Mouse (Mus musculus) kidney, embryonic 16.5 days (tissue): ENCODE results near the gene Scel. TPM values are rescaled to one million over a fixed set of nuclear protein-coding genes. Genes with fewer than 3 reads are reported as not detected.

Experiments
- ATAC-seq: fragments of 200-750 bp; cut with Nextera tagmentation; 2 replicates; pipeline ENCODE4 v1.8.0; 2017; ENCODE audit warnings: moderate TSS enrichment; ENCODE audit not compliant: low FRiP score, low TSS enrichment
- H3K27ac ChIP-seq: fragments of 300-500 bp; sonication (generic); 2 replicates; pipeline ENCODE4 v1.5.1; 2014; ENCODE audit warnings: low read length
- H3K27me3 ChIP-seq: fragments of 300-500 bp; sonication (generic); 2 replicates; pipeline ENCODE4 v1.6.1; 2014; ENCODE audit warnings: low read length, control low read depth, mixed read lengths; ENCODE audit not compliant: insufficient read depth
- H3K36me3 ChIP-seq: fragments of 300-500 bp; sonication (generic); 2 replicates; pipeline ENCODE4 v1.6.1; 2014; ENCODE audit warnings: low read length, control low read depth, mixed read lengths; ENCODE audit not compliant: insufficient read depth
- H3K4me1 ChIP-seq: fragments of 300-500 bp; sonication (generic); 2 replicates; pipeline ENCODE4 v1.6.1; 2014; ENCODE audit warnings: low read length, control low read depth, mixed read lengths; ENCODE audit not compliant: insufficient read depth
- H3K4me2 ChIP-seq: fragments of 300-500 bp; sonication (generic); replicated peaks from 2 replicates; pipeline ENCODE4 v1.6.1; 2014; ENCODE audit warnings: low read depth, low read length
- H3K4me3 ChIP-seq: fragments of 300-500 bp; sonication (generic); 2 replicates; pipeline ENCODE4 v1.5.1; 2014; ENCODE audit warnings: mild to moderate bottlenecking, low read length
- H3K9ac ChIP-seq: fragments of 300-500 bp; sonication (generic); replicated peaks from 2 replicates; pipeline ENCODE4 v1.6.1; 2014; ENCODE audit warnings: low read length
- H3K9me3 ChIP-seq: fragments of 300-500 bp; sonication (generic); 2 replicates; pipeline ENCODE4 v1.6.1; 2016; ENCODE audit warnings: low read length, control low read depth
- WGBS: fragments of 180-500 bp; shearing (Covaris S2); extraction: QIAGEN DNeasy Blood & Tissue Kit; methylation state at CpG from one replicate; pipeline ENCODE4 v1.1.7; 2014; 5-methylcytosine and 5-hydroxymethylcytosine counted together
- polyA plus RNA-seq: library from polyadenylated mRNA; unstranded; fragments of >200 nt; fragmentation: Nextera tagmentation; extraction: Ambion mirVana; gene quantifications from 2 replicates; pipeline ENCODE4 v1.2.1, GENCODE M21; 2015

The Scel gene
- polyA plus RNA-seq, 1 experiment from 2014 or later = 2.7 TPM

DNA sequence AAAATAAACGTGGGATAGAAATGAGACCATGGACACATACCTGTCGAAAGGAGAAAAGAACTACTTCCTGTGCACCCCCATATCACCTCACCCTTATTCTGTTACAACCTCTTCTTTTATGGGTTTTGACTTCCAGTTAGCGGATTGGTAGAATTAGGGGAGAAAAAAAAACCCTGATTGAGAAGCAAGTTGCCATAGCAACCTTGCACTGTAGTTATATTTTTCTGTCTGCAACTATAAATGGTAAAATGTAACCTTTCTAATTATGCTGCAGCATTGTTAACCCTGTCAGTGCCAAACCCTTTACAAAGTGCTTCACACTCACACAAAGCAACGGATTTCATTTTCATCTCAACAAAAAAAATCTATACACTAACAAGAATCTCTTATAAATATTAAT is 39.2 kb downstream of the Scel start:
- WGBS = 58% methylated on average over 4 of the region's 4 CpGs
- Histone ChIP-seq H3K36me3 (no peaks in the 10 kb centered on the region), H3K9ac (no peak overlapping the region), H3K9me3 (no peaks in the 10 kb centered on the region), H3K4me3 (no peak overlapping the region), H3K27me3 (no peaks in the 10 kb centered on the region), H3K4me1 (no peaks in the 10 kb centered on the region), H3K27ac (no peak overlapping the region), H3K4me2 (no peak overlapping the region)
- ATAC-seq = no peak

DNA sequence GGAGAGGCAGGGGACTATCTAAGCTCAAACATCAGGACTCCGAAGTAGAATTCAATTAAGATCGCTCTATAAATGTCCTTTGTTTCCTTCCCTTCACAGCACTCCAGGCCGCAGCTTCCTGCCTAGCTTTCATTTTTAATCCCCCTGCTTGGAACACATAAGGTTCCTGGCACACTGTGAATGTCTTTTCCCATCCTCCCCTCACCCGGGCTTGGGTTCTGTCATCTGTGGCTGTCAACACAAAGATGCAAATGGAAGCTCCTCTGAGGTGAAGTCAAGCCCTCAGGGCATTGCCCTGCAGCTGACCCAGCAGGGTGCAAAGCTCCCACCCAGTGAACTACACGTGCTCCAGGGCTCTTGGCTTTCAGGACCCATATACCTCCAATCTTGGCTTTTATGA is 43.5 kb downstream of the Scel start:
- no peak for ATAC-seq
- Histone ChIP-seq H3K9ac (no peak overlapping the region), H3K4me1 (no peaks in the 10 kb centered on the region), H3K27me3 (no peaks in the 10 kb centered on the region), H3K27ac (no peak overlapping the region), H3K4me3 (no peak overlapping the region), H3K36me3 (no peaks in the 10 kb centered on the region), H3K9me3 (no peaks in the 10 kb centered on the region), H3K4me2 (no peak overlapping the region)
- 54% methylated on average over 5 of the region's 5 CpGs for WGBS

DNA sequence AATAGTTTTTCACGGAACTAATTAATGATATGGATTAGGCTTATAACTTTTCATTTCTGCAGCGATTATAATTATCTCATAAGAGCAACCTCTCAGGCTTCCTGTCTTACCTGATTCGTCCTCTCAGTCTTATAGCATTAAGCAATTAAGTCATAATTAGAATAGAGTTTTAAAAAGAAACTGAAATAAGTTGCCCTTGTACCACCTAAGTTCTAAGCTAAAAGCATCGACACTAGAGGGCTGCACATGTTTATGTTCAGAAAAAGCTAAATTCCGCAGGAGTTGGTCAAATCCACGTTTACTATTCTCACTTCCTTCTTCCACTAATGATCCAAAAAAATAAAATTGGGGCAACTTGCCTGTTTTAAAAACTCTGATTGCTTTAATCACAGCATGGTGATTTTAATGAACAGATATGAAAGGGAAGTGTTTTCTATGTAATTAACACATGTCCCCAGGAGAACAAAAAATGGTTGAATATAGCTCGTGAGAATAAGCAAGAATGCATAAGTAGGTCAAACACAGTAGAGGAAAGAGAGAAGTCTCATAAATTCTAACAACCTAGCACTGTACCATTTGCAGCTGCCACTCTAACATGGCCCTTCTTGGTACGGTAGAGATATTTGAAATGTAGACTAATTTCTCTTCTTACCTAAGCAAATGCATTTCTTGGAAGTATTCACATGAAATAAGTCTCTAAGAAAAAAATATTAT is 48.4 kb downstream of the Scel start:
- 81% methylated on average over 8 of the region's 8 CpGs for WGBS
- no peak for ATAC-seq
- Histone ChIP-seq H3K4me2 (no peak overlapping the region), H3K36me3 (no peaks in the 10 kb centered on the region), H3K4me1 (no peaks in the 10 kb centered on the region), H3K27ac (no peak overlapping the region), H3K9ac (no peak overlapping the region), H3K9me3 (no peaks in the 10 kb centered on the region), H3K4me3 (no peak overlapping the region), H3K27me3 (no peaks in the 10 kb centered on the region)

DNA sequence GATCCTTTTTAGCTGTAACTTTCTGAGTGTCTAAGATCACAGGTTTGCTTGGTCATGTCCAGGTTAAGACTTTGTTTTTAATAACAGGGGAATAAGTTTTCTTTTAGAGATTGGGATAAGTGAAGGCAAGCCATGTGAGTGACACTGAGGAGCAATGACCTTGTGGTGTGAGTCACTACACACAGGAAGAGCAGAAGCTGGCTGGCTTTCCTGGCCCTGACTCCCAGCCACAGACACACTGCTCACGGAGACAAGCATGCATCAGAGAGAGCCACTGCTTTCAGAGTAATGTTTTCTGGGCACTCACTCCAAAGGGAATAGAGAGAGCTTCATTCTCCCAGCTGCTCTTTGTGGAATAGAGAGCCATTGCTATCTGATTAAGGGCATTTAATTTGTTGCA is 54.8 kb downstream of the Scel start:
- no peaks in the 10 kb centered on the region for H3K36me3 ChIP-seq
- H3K27me3 ChIP-seq = no peaks in the 10 kb centered on the region
- WGBS = 19% methylated on average over 1 of the region's 1 CpGs
- peak; percentile 69; the same call in 1 of the 2 replicates for ATAC-seq
- no peak overlapping the region for H3K4me2 ChIP-seq
- H3K9ac ChIP-seq = no peak overlapping the region
- H3K27ac ChIP-seq = no peak overlapping the region
- no peak overlapping the region for H3K4me3 ChIP-seq
- no peaks in the 10 kb centered on the region for H3K9me3 ChIP-seq
- H3K4me1 ChIP-seq = no peaks in the 10 kb centered on the region

DNA sequence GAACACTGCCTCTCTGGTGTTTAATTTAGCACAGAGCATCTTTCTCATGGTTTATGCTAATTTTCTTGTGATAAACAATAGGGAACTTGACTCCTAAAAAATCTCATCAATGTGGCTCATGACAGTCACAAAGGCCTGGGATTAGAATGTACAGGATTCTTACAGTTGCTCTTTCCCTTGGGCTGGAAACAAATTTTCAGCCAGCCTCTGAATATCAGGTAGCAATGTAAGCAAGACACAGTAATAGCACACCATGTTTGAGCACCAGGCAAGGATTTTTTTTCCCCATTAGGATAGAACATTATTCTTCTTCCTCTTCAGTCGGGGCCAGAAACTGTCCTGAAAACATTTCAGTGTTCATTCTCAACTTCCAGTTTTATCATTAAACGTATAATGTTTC is 55.3 kb downstream of the Scel start:
- Histone ChIP-seq H3K4me3 (no peak overlapping the region), H3K27ac (no peak overlapping the region), H3K9ac (no peak overlapping the region), H3K4me2 (no peak overlapping the region), H3K9me3 (no peaks in the 10 kb centered on the region), H3K36me3 (no peaks in the 10 kb centered on the region), H3K27me3 (no peaks in the 10 kb centered on the region), H3K4me1 (no peaks in the 10 kb centered on the region)
- ATAC-seq = peak; percentile 67; the same call in 1 of the 2 replicates
- WGBS = 54% methylated on average over 2 of the region's 2 CpGs

DNA sequence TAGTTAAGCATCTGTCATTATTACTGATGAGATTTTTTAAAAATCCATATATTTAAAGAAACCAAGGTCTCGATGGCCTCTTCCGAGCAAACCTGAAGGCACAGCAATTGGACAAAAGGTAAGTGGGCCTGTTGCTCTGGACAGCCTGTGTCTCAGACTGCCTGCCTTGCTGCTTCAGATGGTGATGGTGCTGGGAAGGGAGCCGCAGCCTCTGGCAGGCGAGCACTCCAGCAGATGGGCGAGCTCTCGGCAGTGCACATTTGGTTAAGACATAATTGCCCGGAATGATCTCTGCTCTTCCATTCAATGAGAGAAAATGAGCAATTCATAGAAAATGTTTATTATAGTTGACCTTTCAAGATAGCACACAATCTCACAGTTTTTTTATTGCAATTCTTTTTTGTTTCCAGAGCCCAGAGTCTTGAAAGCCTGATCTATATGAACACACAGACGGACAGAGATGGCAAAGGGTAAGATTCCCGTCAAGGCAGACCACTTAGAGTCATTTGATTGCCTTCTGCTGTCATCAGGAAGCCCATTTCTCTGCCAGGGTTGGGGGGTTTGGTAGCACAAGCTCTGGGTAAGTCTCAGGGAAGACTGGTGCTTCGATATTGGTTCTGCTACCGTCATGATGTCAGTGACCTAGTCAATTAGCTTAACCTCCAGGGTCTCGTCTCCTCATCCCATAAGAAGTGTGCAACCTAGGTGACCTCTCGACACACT is 58.6 kb downstream of the Scel start:
- Histone ChIP-seq H3K27me3 (no peaks in the 10 kb centered on the region), H3K4me1 (no peaks in the 10 kb centered on the region), H3K9ac (no peak overlapping the region), H3K4me2 (no peak overlapping the region), H3K9me3 (no peaks in the 10 kb centered on the region), H3K27ac (no peak overlapping the region), H3K4me3 (no peak overlapping the region), H3K36me3 (no peaks in the 10 kb centered on the region)
- WGBS = 72% methylated on average over 13 of the region's 13 CpGs
- ATAC-seq = no peak

DNA sequence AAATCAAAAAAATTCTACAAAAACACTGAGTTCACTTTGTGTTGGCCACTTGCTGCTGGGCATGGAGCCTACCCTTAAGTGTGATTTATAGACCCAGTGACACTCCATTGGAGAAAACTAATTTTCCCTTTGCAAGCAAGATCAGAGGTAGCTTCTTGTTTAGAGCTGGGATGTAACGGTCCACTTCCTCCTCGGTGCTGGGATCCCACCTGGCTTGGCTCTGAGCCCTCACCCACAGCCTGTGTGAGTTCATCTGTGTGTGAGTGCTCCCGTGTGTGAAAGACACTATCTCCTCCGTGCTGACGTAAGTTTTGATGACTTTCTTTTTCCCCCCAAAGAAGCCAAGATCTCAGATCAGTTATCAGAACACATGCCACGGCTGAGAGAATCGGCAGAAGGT is 62.7 kb downstream of the Scel start:
- H3K9ac ChIP-seq = no peak overlapping the region
- WGBS = 40% methylated on average over 7 of the region's 7 CpGs
- no peak overlapping the region for H3K4me2 ChIP-seq
- H3K4me3 ChIP-seq = no peak overlapping the region
- no peaks in the 10 kb centered on the region for H3K36me3 ChIP-seq
- no peaks in the 10 kb centered on the region for H3K27me3 ChIP-seq
- no peaks in the 10 kb centered on the region for H3K4me1 ChIP-seq
- no peak overlapping the region for H3K27ac ChIP-seq
- ATAC-seq = peak; percentile 81; the same call in 1 of the 2 replicates
- no peaks in the 10 kb centered on the region for H3K9me3 ChIP-seq

DNA sequence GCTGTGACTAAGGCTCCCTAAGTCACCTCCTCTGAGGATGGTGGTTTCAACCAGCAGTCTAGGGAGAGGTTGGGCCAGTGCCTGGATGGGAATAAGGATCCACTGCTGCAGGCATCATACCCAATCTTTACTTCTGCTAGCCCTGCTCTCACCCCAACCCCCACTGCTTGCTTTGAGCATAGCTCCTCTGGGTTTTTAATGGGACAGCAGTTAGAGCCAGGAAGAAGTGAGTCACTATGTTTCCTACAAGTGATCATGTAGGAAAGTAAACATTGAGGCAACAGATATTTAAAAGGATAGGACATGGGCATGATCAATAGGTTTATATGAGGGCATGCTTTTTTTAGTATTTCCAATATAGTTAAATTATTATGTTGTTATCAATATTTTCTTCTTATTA is 63.9 kb downstream of the Scel start:
- Histone ChIP-seq H3K4me3 (no peak overlapping the region), H3K36me3 (no peaks in the 10 kb centered on the region), H3K27ac (no peak overlapping the region), H3K4me2 (no peak overlapping the region), H3K4me1 (no peaks in the 10 kb centered on the region), H3K27me3 (no peaks in the 10 kb centered on the region), H3K9me3 (no peaks in the 10 kb centered on the region), H3K9ac (no peak overlapping the region)
- no peak for ATAC-seq

DNA sequence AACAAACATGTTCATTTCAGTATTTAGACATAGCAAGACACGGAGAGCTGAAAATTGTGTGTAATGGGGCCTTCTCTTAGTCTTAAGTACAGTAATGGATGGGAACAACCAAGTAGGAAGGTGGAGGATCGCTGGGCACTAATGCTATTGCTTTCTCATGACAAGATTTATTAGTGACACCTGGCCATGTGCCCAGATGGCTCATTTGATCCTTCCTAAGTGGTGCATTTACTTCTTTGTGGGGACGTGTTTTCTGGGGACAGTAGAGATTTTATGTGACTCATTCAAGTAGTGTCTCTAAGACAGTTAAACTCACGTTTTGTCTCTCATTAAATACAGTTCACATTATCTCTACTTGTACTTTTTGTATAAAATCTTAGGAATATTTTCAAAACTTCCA is 73.5 kb downstream of the Scel start:
- no peaks in the 10 kb centered on the region for H3K9me3 ChIP-seq
- 24% methylated on average over 4 of the region's 4 CpGs for WGBS
- H3K9ac ChIP-seq = no peak overlapping the region
- no peaks in the 10 kb centered on the region for H3K4me1 ChIP-seq
- no peak for ATAC-seq
- H3K27ac ChIP-seq = no peak overlapping the region
- no peaks in the 10 kb centered on the region for H3K27me3 ChIP-seq
- H3K36me3 ChIP-seq = no peaks in the 10 kb centered on the region
- H3K4me3 ChIP-seq = no peak overlapping the region
- H3K4me2 ChIP-seq = no peak overlapping the region

DNA sequence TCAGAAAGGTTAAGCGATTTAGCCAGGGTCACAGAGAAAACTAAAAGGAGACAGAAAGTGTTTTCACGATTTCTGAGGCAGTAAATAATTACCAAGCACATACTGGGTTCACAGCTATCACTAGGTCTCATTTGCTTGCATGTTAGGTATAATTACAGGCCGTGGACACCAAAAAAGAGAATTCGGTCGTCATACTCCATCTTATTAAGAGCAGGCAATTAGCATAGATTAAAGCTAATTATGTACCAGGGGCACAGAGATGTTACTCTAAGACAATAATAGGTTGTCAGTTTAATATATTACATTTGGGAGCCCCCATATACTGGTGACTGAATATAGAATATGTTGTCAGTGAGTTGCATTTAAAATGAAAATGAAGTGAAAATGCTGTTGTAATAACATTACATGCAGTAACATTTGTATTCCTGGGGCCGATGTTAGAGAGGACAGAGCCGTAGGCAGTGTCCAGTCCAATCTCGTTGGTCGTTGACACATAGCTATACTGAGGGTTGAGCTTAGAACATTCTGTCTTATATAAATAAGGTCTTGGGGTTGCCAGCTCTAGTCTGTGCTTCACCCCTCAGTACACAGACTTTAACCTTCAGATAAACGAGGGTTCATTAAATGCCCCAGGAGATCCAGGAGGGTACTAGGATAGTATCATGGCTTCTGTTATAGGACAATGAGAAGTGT is 74.2 kb downstream of the Scel start:
- H3K4me2 ChIP-seq = no peak overlapping the region
- no peak overlapping the region for H3K27ac ChIP-seq
- 82% methylated on average over 10 of the region's 10 CpGs for WGBS
- no peaks in the 10 kb centered on the region for H3K27me3 ChIP-seq
- no peaks in the 10 kb centered on the region for H3K36me3 ChIP-seq
- ATAC-seq = no peak
- no peaks in the 10 kb centered on the region for H3K4me1 ChIP-seq
- no peak overlapping the region for H3K9ac ChIP-seq
- H3K4me3 ChIP-seq = no peak overlapping the region
- H3K9me3 ChIP-seq = no peaks in the 10 kb centered on the region
